Mouse (Mus musculus): ENCODE results near the gene Clcn7. TPM values are rescaled to one million over a fixed set of nuclear protein-coding genes. Genes with fewer than 3 reads are reported as not detected.
A peak's percentile ranks its signal among the peaks of the same experiment; 100 is the strongest.

The Clcn7 gene
- polyA plus RNA-seq (2015; fragmentation: Nextera tagmentation; extraction: Ambion mirVana) = 9.1 and 12.8 TPM in 2 replicates

GRCm38 (mm10) chr17:25133275-25133698, at the start of gene Clcn7:
TSS of gene Clcn7 (plus strand) at chr17:25133391.
- under 1% methylated on average over 39 of the region's 40 CpGs for WGBS (ENCODE audit: insufficient replicate concordance)

DNA sequence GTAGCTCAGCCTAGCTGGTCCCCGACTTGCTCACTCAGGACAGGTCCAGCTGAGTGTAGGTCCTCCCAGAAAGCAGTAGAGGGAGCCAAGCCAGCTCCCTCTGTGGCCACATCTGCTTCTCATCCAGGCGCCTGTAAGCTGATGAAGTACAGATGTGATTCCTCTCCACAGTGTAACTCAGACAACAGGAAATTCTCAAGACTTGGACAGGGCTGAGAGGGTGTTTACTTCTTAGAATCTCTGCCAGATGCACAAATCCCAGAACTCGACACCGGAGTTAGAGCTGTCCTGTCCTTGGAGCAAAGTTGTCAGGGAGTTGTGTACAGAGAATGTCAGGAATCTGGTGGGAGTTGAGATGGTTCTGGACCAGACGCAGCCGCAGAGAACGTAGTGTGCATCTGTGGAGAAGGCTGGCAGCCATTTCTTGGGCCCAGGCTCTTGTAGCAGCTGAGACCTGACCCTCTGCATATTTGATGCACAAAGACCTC, 49.7 kb upstream of the Clcn7 start, which contains the start of gene Tmem204:
Gene Tmem204 (minus strand): TSS at position 148 of the 488 bp plus-strand sequence.
- Histone ChIP-seq H3K9ac (peak within 1 kb of the TSS; percentile 31), H3K9me3 (replicated peaks) (no peaks in the 10 kb centered on the region), H3K27me3 (no peaks in the 10 kb centered on the region), H3K36me3 (0 out of 2 replicates have a peak, but pooled peaks cover 4% of the 10 kb centered on the region), H3K4me2 (no peak within 1 kb of the TSS), H3K4me1 (replicated peaks) (peaks cover 60% of the 10 kb centered on the region), H3K27ac (peak within 1 kb of the TSS; percentile 99), H3K4me3 (replicated peaks) (no peak within 1 kb of the TSS)
- peak; percentile 30; the same call in 1 of the 2 replicates for ATAC-seq (ENCODE audit: low read depth)
- DNase-seq = no peak
- WGBS (ENCODE audit: insufficient replicate concordance) = 65% methylated on average over 7 of the region's 7 CpGs

More at GRCm38 (mm10) chr17:25133275-25133698, at the start of gene Clcn7:
- H3K27me3 ChIP-seq = no peaks in the 10 kb centered on the region
- peak; percentile 86 for DNase-seq
- H3K4me1 ChIP-seq (replicated peaks) = peaks cover 42% of the 10 kb centered on the region
- H3K4me2 ChIP-seq = peak within 1 kb of the TSS; percentile 76
- H3K27ac ChIP-seq = peak within 1 kb of the TSS; percentile 69
- H3K36me3 ChIP-seq = peaks cover 4% of the 10 kb centered on the region; the same call in 1 of the 2 replicates
- peak; percentile 88 for ATAC-seq (ENCODE audit: low read depth)
- peak within 1 kb of the TSS; percentile 84 for H3K9ac ChIP-seq
- peak within 1 kb of the TSS; percentile 92 for H3K4me3 ChIP-seq (replicated peaks)
- no peaks in the 10 kb centered on the region for H3K9me3 ChIP-seq (replicated peaks)

- 77% methylated on average over 13 of the region's 13 CpGs for WGBS (ENCODE audit: insufficient replicate concordance)
- Histone ChIP-seq H3K4me2 (no peak overlapping the region), H3K27me3 (no peaks in the 10 kb centered on the region), H3K9me3 (replicated peaks) (no peaks in the 10 kb centered on the region), H3K4me3 (replicated peaks) (no peak overlapping the region), H3K4me1 (replicated peaks) (peaks cover 68% of the 10 kb centered on the region), H3K36me3 (0 out of 2 replicates have a peak, but pooled peaks cover 4% of the 10 kb centered on the region), H3K27ac (peak overlapping the region; percentile 99), H3K9ac (0 out of 2 replicates have a peak overlapping the region, but pooled peaks have one; percentile 31)
- DNase-seq = no peak
- ATAC-seq (ENCODE audit: low read depth) = no peak
Measured at GRCm38 (mm10) chr17:25084835-25085385, 48.3 kb upstream of the Clcn7 start.

DNA sequence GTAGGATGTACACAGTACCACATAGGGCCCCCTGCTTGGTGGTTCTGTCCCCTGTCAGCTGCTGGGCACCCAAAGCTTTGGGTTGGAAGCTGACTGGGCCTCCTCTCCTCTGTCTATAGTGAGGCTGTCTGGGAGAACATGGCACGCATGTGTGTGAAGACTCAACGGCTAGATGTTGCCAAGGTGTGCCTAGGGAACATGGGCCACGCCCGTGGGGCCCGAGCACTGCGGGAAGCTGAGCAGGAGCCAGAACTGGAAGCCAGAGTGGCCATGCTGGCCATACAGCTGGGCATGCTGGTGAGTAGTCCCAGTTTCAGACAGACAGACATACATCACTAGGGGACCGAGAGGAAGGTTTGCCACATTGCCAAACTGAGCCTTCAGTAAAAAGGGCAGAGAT, 46.5 kb upstream of the Clcn7 start:
- WGBS (ENCODE audit: insufficient replicate concordance) = 44% methylated on average over 7 of the region's 7 CpGs
- peak overlapping the region; percentile 40 for H3K4me3 ChIP-seq (replicated peaks)
- H3K9ac ChIP-seq = peak overlapping the region; percentile 87
- peak; percentile 53 for ATAC-seq (ENCODE audit: low read depth)
- no peak for DNase-seq
- H3K27me3 ChIP-seq = no peaks in the 10 kb centered on the region
- peak overlapping the region; percentile 79 for H3K4me2 ChIP-seq
- H3K27ac ChIP-seq = peak overlapping the region; percentile 99
- H3K4me1 ChIP-seq (replicated peaks) = peaks cover 86% of the 10 kb centered on the region
- H3K9me3 ChIP-seq (replicated peaks) = no peaks in the 10 kb centered on the region
- peaks cover 18% of the 10 kb centered on the region for H3K36me3 ChIP-seq

DNA sequence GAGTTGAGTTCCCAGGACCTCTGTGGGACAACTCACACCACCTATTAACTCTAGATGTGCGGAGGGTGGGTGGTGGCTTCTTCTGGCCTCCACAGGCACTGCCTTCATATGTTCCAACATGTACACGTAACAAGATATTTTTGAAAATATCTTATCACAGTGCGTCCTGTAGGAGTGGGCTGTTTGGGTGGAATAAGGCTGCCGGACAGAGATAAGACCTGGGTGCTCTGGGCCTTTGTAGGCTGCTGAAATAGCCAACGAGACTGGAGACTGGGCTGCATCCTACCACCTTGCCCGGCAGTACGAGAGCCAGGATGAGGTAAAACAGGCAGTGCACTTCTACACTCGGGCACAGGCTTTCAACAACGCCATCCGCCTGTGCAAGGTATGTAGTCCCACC, 44.0 kb upstream of the Clcn7 start:
- peak overlapping the region; percentile 69 for H3K4me3 ChIP-seq (replicated peaks)
- H3K4me2 ChIP-seq = peak overlapping the region; percentile 79
- H3K27ac ChIP-seq = peak overlapping the region; percentile 99
- WGBS (ENCODE audit: insufficient replicate concordance) = 24% methylated on average over 10 of the region's 10 CpGs
- H3K4me1 ChIP-seq (replicated peaks) = peaks cover 92% of the 10 kb centered on the region
- ATAC-seq (ENCODE audit: low read depth) (peak; percentile 91), DNase-seq (peak; percentile 32)
- H3K9ac ChIP-seq = peak overlapping the region; percentile 87
- H3K27me3 ChIP-seq = no peaks in the 10 kb centered on the region
- peaks cover 42% of the 10 kb centered on the region for H3K36me3 ChIP-seq
- no peaks in the 10 kb centered on the region for H3K9me3 ChIP-seq (replicated peaks)

- no peaks in the 10 kb centered on the region for H3K27me3 ChIP-seq
- H3K9me3 ChIP-seq (replicated peaks) = no peaks in the 10 kb centered on the region
- no peak for ATAC-seq (ENCODE audit: low read depth)
- WGBS (ENCODE audit: insufficient replicate concordance) = 72% methylated on average over 10 of the region's 10 CpGs
- peak overlapping the region; percentile 69 for H3K4me3 ChIP-seq (replicated peaks)
- H3K27ac ChIP-seq = peak overlapping the region; percentile 99
- peaks cover 55% of the 10 kb centered on the region for H3K36me3 ChIP-seq
- peak overlapping the region; percentile 79 for H3K4me2 ChIP-seq
- H3K9ac ChIP-seq = peak overlapping the region; percentile 87
- DNase-seq = no peak
- peaks cover 90% of the 10 kb centered on the region for H3K4me1 ChIP-seq (replicated peaks)
Measured at GRCm38 (mm10) chr17:25090450-25090849, 42.7 kb upstream of the Clcn7 start.

DNA sequence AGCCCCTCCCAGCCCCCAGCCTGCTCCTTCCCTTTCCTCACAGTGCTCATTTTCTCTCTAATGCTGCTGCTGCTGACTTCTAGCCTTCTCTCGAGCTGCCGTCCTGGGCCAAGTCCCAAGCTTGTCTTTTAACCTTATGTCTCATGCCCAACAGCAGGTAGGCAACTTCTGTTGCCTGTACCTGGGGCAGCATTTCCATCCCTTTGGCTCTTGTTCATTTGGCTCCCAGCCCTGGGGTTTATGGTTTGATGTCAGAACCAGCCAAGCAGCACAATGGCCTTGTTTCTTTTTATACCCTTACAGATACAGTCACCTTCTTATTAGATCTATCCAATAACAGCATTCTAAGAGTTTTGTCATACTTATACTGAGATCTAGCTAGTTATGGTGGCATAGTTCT, 37.0 kb upstream of the Clcn7 start:
- no peak for DNase-seq
- no peaks in the 10 kb centered on the region for H3K27me3 ChIP-seq
- no peak overlapping the region for H3K9ac ChIP-seq
- ATAC-seq (ENCODE audit: low read depth) = no peak
- H3K9me3 ChIP-seq (replicated peaks) = no peaks in the 10 kb centered on the region
- H3K4me2 ChIP-seq = no peak overlapping the region
- 94% methylated on average over 2 of the region's 2 CpGs for WGBS (ENCODE audit: insufficient replicate concordance)
- H3K27ac ChIP-seq = 0 out of 2 replicates have a peak overlapping the region, but pooled peaks have one; percentile 13
- H3K4me3 ChIP-seq (replicated peaks) = no peak overlapping the region
- peaks cover 97% of the 10 kb centered on the region for H3K36me3 ChIP-seq
- peaks cover 46% of the 10 kb centered on the region for H3K4me1 ChIP-seq (replicated peaks)

DNA sequence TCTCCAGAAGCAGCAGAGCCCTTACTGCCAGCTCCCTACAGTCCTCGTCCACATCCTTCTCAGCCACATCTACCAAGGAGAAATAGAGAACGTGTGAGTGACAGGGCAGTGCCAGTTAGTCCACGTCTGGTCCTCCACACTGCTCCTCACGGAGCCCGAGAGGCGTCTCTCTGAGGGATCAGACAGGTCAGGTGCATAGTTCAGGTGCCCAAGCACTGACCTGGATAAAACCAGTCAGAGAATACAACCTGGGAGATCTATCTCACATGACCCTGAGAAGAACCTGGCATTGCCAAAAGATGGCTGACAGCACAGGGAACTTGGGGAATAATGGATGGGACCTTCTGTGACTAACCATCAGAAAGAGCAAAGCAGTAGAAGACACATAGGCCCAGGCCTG, 33.1 kb upstream of the Clcn7 start:
- ATAC-seq (ENCODE audit: low read depth) = no peak
- Histone ChIP-seq H3K27me3 (no peaks in the 10 kb centered on the region), H3K4me2 (no peak overlapping the region), H3K9me3 (replicated peaks) (no peaks in the 10 kb centered on the region), H3K27ac (0 out of 2 replicates have a peak overlapping the region, but pooled peaks have one; percentile 14), H3K4me1 (replicated peaks) (peaks cover 14% of the 10 kb centered on the region; the same call in 1 of the 2 replicates), H3K36me3 (peaks cover 97% of the 10 kb centered on the region), H3K9ac (no peak overlapping the region), H3K4me3 (replicated peaks) (no peak overlapping the region)
- DNase-seq = no peak
- 92% methylated on average over 6 of the region's 6 CpGs for WGBS (ENCODE audit: insufficient replicate concordance)

DNA sequence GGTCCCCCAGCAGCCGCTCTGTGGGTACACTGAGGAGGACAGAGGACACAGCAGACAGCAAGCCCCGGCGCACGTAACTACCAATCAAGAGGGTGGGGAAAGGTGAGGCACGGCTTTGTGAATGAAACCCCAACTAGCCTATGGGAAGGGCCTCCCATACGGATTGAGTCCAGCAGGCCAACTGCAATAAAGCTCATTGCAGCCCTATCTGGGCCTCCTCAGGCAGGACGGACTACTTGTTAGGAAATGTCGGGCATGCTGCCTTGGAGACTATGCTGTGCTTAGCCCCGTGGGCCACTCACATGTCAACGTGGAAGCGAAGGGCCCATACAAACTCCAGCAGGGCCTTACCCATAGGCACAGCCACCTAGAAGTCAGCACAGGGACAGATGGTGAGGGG, 31.9 kb upstream of the Clcn7 start:
- H3K9ac ChIP-seq = no peak overlapping the region
- H3K27me3 ChIP-seq = no peaks in the 10 kb centered on the region
- peaks cover 97% of the 10 kb centered on the region for H3K36me3 ChIP-seq
- 92% methylated on average over 11 of the region's 11 CpGs for WGBS (ENCODE audit: insufficient replicate concordance)
- no peak overlapping the region for H3K4me2 ChIP-seq
- no peaks in the 10 kb centered on the region for H3K9me3 ChIP-seq (replicated peaks)
- no peak overlapping the region for H3K4me3 ChIP-seq (replicated peaks)
- ATAC-seq (ENCODE audit: low read depth) (no peak), DNase-seq (no peak)
- peak overlapping the region; percentile 32 for H3K27ac ChIP-seq
- H3K4me1 ChIP-seq (replicated peaks) = 0 out of 2 replicates have a peak, but pooled peaks cover 4% of the 10 kb centered on the region

DNA sequence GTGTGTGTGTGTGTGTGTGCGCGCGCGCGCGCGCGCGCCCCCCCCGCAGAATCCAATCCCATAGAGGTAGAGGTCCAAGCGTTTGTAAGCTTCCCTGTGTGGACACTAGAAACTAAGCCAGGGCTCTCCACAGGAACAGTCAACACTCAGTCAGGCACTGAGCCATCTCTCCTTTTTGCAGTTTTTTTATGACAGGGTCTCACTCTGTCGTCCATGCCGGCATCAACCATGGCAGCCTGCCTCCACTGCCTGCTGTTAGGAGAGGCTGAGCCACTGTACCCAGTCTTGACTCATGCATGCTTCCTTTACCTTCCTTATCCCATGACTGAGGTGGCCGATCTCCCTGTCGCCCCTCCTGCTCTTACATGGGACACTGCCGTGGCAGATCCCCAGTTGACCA, 25.4 kb upstream of the Clcn7 start:
- Histone ChIP-seq H3K36me3 (peaks cover 86% of the 10 kb centered on the region), H3K9me3 (replicated peaks) (no peaks in the 10 kb centered on the region), H3K27ac (no peak overlapping the region), H3K4me3 (replicated peaks) (no peak overlapping the region), H3K4me1 (replicated peaks) (0 out of 2 replicates have a peak, but pooled peaks cover 5% of the 10 kb centered on the region), H3K27me3 (no peaks in the 10 kb centered on the region), H3K4me2 (no peak overlapping the region), H3K9ac (no peak overlapping the region)
- ATAC-seq (ENCODE audit: low read depth) = no peak
- WGBS (ENCODE audit: insufficient replicate concordance) = 96% methylated on average over 13 of the region's 16 CpGs
- DNase-seq = no peak

DNA sequence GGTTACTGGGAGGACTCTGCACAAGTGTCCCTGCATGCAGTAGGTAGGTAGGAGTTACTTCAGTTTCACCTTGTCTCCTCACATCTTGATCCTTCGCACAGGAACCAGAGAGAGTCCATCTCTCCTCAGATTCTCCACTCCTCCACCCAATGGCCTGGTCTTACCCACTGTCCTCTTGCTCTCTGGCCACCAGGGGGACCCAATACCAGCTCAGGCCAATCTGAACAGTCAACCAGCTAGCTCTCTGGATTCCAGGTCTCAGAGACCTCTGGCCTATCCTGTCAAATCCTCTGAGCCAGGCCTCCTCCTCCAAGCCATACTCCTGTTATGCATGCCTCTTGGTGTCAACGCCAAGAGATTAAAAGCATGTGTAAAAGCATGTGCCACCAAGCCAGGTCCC, 23.6 kb upstream of the Clcn7 start:
- no peaks in the 10 kb centered on the region for H3K9me3 ChIP-seq (replicated peaks)
- H3K4me2 ChIP-seq = no peak overlapping the region
- ATAC-seq (ENCODE audit: low read depth) = peak; percentile 62; the same call in 1 of the 2 replicates
- H3K27ac ChIP-seq = no peak overlapping the region
- DNase-seq = no peak
- WGBS (ENCODE audit: insufficient replicate concordance) = 75% methylated on average over 2 of the region's 2 CpGs
- H3K4me1 ChIP-seq (replicated peaks) = peaks cover 10% of the 10 kb centered on the region
- no peaks in the 10 kb centered on the region for H3K27me3 ChIP-seq
- peaks cover 75% of the 10 kb centered on the region for H3K36me3 ChIP-seq
- H3K9ac ChIP-seq = no peak overlapping the region
- no peak overlapping the region for H3K4me3 ChIP-seq (replicated peaks)

Data from liver, embryonic 13.5 days (tissue).